Mouse (Mus musculus) heart, adult 2 months (tissue): ENCODE data around the gene Mef2d. TPM values are rescaled to one million over a fixed set of nuclear protein-coding genes. Genes with fewer than 3 reads are reported as not detected.

ENCODE experiments used
- DNase-seq, 2 experiments: peaks; one replicate each; pipeline ENCODE4 v3.0.0; 2021
- H3K27ac ChIP-seq: fragments of 200-600 bp; 2 replicates; pipeline ENCODE4 v1.8.1; 2022
- H3K27me3 ChIP-seq: fragments of 200-500 bp; 2 replicates; pipeline ENCODE4 v1.6.1; 2012; ENCODE audit warnings: mild to moderate bottlenecking, low read length, inconsistent platforms, mixed read lengths; ENCODE audit not compliant: control insufficient read depth, insufficient read depth
- H3K36me3 ChIP-seq: fragments of 200-500 bp; 2 replicates; pipeline ENCODE4 v1.6.1; 2012; ENCODE audit warnings: low read length, inconsistent platforms; ENCODE audit not compliant: control insufficient read depth, insufficient read depth
- H3K4me1 ChIP-seq: fragments of 200-500 bp; 2 replicates; pipeline ENCODE4 v1.6.1; 2011; ENCODE audit warnings: low read length; ENCODE audit not compliant: control insufficient read depth, insufficient read depth
- H3K4me3 ChIP-seq: fragments of 200-600 bp; 2 replicates; pipeline ENCODE4 v1.8.1; 2022
- H3K79me2 ChIP-seq: fragments of 200-500 bp; replicated peaks from 2 replicates; pipeline ENCODE4 v1.6.1; 2012; ENCODE audit warnings: mild to moderate bottlenecking, inconsistent platforms, low read length, moderate library complexity, mixed read lengths; ENCODE audit not compliant: control insufficient read depth, insufficient read depth
- H3K9ac ChIP-seq: fragments of 200-500 bp; 2 replicates; pipeline ENCODE4 v1.6.1; 2012; ENCODE audit warnings: low read depth, mild to moderate bottlenecking, control low read depth, inconsistent platforms, low read length, mixed read lengths
- CTCF ChIP-seq: fragments of 200-600 bp; IDR thresholded peaks from 2 replicates; pipeline ENCODE4 v1.8.1; 2022; ENCODE audit warnings: antibody characterized with exemption, mild to moderate bottlenecking, moderate library complexity
- EP300 ChIP-seq: fragments of 200-500 bp; IDR thresholded peaks from 2 replicates; pipeline ENCODE4 v1.6.1; 2011; ENCODE audit warnings: low read depth, low read length, control low read depth; ENCODE audit not compliant: insufficient read depth
- POLR2A ChIP-seq: fragments of 200-500 bp; IDR thresholded peaks from 2 replicates; pipeline ENCODE4 v1.6.1; 2011; ENCODE audit warnings: mild to moderate bottlenecking, low read depth, low read length, control low read depth; ENCODE audit not compliant: insufficient read depth
- WGBS: fragments of 180-500 bp; shearing (Covaris S2); methylation state at CpG from one replicate; pipeline ENCODE4 v1.1.7; 2018; 5-methylcytosine and 5-hydroxymethylcytosine counted together
- intact Hi-C: fragments of 180-260 bp; cut with DNase I; formaldehyde crosslinking; loops from one replicate; pipeline ENCODE4 v1.15.1; 2025
- polyA plus RNA-seq: library from polyadenylated mRNA; depleted of rRNA; stranded (reverse); fragments of >200 nt; gene quantifications from 2 replicates; pipeline ENCODE4 v1.2.3, GENCODE M21; 2012
- total RNA-seq, 2 experiments: library from RNA; stranded (reverse); gene quantifications; 2 replicates each; pipeline ENCODE4 v1.2.3; 2021

Mef2d gene
- total and polyA plus RNA-seq, 3 experiments, result 118 to 129 (median 119) TPM

- Histone ChIP-seq H3K9ac (no peak overlapping the region; the same call in 1 of the 2 replicates), H3K4me3 (no peak overlapping the region)
These were observed 20.1 kb downstream of the Mef2d start for GRCm38 (mm10) chr3:88162259-88162658.

DNA sequence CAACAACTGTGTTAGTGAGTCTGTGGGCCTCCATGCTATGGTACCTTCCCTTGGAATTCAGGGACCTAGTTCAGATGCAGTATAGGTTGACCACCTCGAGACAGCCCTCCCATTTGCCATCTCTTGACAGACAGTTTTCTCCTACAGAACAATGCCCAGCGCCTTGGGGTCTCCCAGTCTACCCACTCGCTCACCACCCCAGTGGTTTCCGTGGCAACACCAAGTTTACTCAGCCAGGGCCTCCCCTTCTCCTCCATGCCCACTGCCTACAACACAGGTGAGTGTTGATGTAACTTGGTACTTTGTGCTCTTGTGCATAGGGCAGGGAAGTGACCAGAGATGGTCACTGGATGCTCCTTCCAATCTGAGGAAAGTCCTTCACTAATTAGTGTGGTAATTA is 20.6 kb downstream of the Mef2d start:
- Histone ChIP-seq H3K27me3 (no peaks in the 10 kb centered on the region), H3K27ac (peak overlapping the region; percentile 83), H3K4me3 (no peak overlapping the region), H3K36me3 (peaks cover 41% of the 10 kb centered on the region), H3K4me1 (peaks cover 27% of the 10 kb centered on the region), H3K79me2 (peaks cover 2% of the 10 kb centered on the region; the same call in 1 of the 2 replicates), H3K9ac (no peak overlapping the region)
- DNase-seq, result no peak
- intact Hi-C loops, result no loop called here
- WGBS, result 93% methylated on average over 4 of the region's 4 CpGs
- TF ChIP-seq EP300, result no peak

More at GRCm38 (mm10) chr3:88162259-88162658, 20.1 kb downstream of the Mef2d start:
- Histone ChIP-seq H3K27me3 (no peaks in the 10 kb centered on the region), H3K4me1 (peaks cover 28% of the 10 kb centered on the region), H3K36me3 (peaks cover 43% of the 10 kb centered on the region), H3K27ac (peak overlapping the region; percentile 83), H3K79me2 (peaks cover 2% of the 10 kb centered on the region; the same call in 1 of the 2 replicates)
- intact Hi-C loops, result no loop called here
- TF ChIP-seq CTCF (no peak), EP300 (peak; percentile 93), POLR2A (0 out of 2 replicates have a peak, but pooled peaks have one; percentile 20)
- WGBS, result 7% methylated on average over 8 of the region's 8 CpGs
- DNase-seq, result peak; percentile 73 to 85

DNA sequence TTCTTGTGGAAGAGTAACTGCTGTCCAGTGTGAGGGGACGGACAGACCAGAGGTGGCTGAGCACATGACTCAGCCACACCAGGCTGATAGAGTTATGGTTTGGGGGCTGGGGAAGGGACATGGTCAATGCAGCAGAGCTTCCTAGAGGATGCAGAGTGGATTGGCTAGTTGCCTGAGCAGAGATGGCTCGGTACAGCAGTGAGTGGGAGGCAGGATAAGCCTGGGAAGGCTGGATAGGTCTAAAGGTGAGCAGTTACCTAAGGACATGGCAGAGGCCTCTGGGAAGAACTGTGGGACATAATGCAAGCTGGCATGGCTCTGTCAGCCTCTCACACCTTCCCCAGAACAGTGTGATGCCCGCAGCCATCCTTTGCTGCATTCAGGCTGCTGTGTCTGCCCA is 21.7 kb downstream of the Mef2d start:
- Histone ChIP-seq H3K9ac (no peak overlapping the region; the same call in 1 of the 2 replicates), H3K27ac (peak overlapping the region; percentile 83; the same call in 1 of the 2 replicates), H3K36me3 (peaks cover 41% of the 10 kb centered on the region), H3K4me3 (no peak overlapping the region), H3K27me3 (no peaks in the 10 kb centered on the region), H3K4me1 (peaks cover 27% of the 10 kb centered on the region), H3K79me2 (peaks cover 2% of the 10 kb centered on the region; the same call in 1 of the 2 replicates)
- TF ChIP-seq POLR2A, result no peak
- no peak for TF ChIP-seq EP300
- no peak for TF ChIP-seq CTCF
- 50% methylated on average over 3 of the region's 3 CpGs for WGBS
- intact Hi-C loops, result no loop called here
- DNase-seq, result no peak

DNA sequence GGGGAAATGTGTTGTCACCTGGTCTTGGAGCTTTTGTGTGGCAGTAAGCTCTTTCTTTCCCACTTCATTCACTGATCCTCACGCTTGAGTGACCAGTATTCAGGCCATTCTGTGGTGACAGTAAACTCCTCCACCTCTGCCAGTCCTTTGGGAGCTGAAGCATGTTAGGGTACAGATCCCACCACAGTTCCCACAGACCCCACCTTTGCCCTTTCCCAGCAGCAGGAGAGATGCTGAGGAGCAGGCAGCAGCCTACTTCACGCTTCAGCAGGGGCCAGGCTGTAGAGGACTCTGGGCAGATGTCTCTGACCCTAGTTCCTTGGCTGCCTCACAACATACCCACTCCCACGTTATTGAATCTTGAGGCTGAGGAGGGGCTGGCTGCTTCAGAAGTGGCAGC is 22.1 kb downstream of the Mef2d start:
- 79% methylated on average over 3 of the region's 3 CpGs for WGBS

DNA sequence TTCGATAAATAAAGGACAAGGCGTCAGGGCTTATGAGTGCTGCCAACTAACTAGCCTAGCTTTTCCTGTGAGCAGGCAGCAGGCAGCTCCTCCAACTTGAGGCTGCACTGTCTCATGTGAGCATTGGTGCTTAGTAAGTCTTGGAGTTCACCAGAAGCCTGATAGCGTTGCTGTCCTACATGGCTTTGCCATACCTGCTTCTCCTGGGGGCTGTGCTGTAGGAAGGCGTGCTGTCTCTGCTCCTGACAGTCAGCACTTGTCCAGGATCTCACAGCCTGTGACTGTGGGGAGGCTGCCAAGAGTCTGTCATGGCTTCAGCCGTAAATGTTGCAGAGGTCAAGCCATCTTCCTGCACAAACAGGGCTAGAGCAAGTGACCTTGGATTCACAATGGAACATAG is 23.9 kb downstream of the Mef2d start:
- Histone ChIP-seq H3K9ac (peak overlapping the region; percentile 13; the same call in 1 of the 2 replicates), H3K36me3 (peaks cover 33% of the 10 kb centered on the region)

More for the DNA sequence above, 22.1 kb downstream of the Mef2d start:
- Histone ChIP-seq H3K4me1 (peaks cover 27% of the 10 kb centered on the region), H3K27me3 (no peaks in the 10 kb centered on the region), H3K79me2 (peaks cover 2% of the 10 kb centered on the region; the same call in 1 of the 2 replicates), H3K4me3 (no peak overlapping the region), H3K36me3 (peaks cover 41% of the 10 kb centered on the region), H3K27ac (peak overlapping the region; percentile 3; the same call in 1 of the 2 replicates), H3K9ac (no peak overlapping the region)
- DNase-seq, result no peak
- intact Hi-C loops, result no loop called here
- TF ChIP-seq EP300, result no peak
- TF ChIP-seq POLR2A, result no peak
- no peak for TF ChIP-seq CTCF

DNA sequence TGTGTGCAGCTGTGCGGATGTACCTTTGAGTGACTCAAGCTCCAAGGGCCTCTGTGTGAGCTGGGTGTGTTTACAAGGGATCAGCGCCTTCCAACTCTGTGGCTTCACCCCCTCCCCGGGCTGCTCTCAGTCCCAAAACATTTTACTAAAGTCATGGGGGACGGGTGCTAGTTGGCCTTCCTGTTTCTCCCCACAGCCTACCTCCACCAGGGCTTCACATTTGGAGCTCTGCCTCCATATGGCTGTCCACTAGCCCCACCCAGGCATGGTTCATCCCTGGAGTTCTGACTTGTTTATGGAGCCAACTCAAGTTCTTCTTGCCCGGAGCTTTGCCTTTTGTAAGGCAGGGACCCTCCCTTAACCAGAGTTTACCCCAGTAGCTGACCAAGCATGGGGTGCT is 28.2 kb downstream of the Mef2d start:
- no peak for DNase-seq
- no peak overlapping the region for H3K4me3 ChIP-seq
- H3K27me3 ChIP-seq, result no peaks in the 10 kb centered on the region
- no peak for TF ChIP-seq POLR2A
- TF ChIP-seq CTCF, result no peak
- no peak for TF ChIP-seq EP300
- H3K79me2 ChIP-seq, result no peaks in the 10 kb centered on the region
- H3K4me1 ChIP-seq, result peaks cover 14% of the 10 kb centered on the region
- H3K36me3 ChIP-seq, result peaks cover 9% of the 10 kb centered on the region
- intact Hi-C loops, result loop anchor here (10.0 kb wide), 1 partner anchor 46 kb away; no protein-coding TSS in a partner anchor
- no peak overlapping the region for H3K27ac ChIP-seq
- H3K9ac ChIP-seq, result no peak overlapping the region
- WGBS, result 77% methylated on average over 5 of the region's 5 CpGs

More for the DNA sequence above, 23.9 kb downstream of the Mef2d start:
- Histone ChIP-seq H3K4me1 (peaks cover 21% of the 10 kb centered on the region), H3K27me3 (no peaks in the 10 kb centered on the region), H3K79me2 (no peaks in the 10 kb centered on the region), H3K4me3 (no peak overlapping the region), H3K27ac (peak overlapping the region; percentile 63)
- intact Hi-C loops, result no loop called here
- 35% methylated on average over 5 of the region's 5 CpGs for WGBS
- peak; percentile 55 to 76 for DNase-seq
- TF ChIP-seq CTCF (no peak), EP300 (peak; percentile 79; the same call in 1 of the 2 replicates)
